Mouse (Mus musculus): ENCODE measurements around the gene Vmn2r21. TPM values are rescaled to one million over a fixed set of nuclear protein-coding genes. Genes with fewer than 3 reads are reported as not detected.

Gene Vmn2r21
- not detected for total RNA-seq (2023)

GRCm38 (mm10) chr6:123533306-123533705 is at the start of gene Vmn2r21:
Gene Vmn2r21 (minus strand): TSS chr6:123533406.

Other genes starting within 250 kb of the Vmn2r21 start
- gene Clec4e, start 243.5 kb downstream of the Vmn2r21 start, total RNA-seq (2023), result 100 to 1,000 TPM; 206 to 213 TPM
- gene Vmn2r19, start 225.1 kb downstream of the Vmn2r21 start, total RNA-seq (2023), result not detected
- gene Vmn2r20, start 115.3 kb downstream of the Vmn2r21 start, total RNA-seq (2023), result not detected
- gene Vmn2r22, start 117.3 kb upstream of the Vmn2r21 start, total RNA-seq (2023), result not detected
- not detected for gene Vmn2r23, start 169.3 kb upstream of the Vmn2r21 start, total RNA-seq (2023)
- gene Vmn2r24, start 245.5 kb upstream of the Vmn2r21 start, total RNA-seq (2023), result under 1 TPM in 1 of 2 experiments, not detected in 1; 0.04 TPM